Mouse (Mus musculus) layer of hippocampus, postnatal 25 days (tissue): ENCODE measurements around the gene Grm4. TPM values are rescaled to one million over a fixed set of nuclear protein-coding genes. Genes with fewer than 3 reads are reported as not detected.

Source experiments
- DNase-seq, 2 experiments: peaks; one replicate each; pipeline ENCODE4 v3.0.0; 2022; ENCODE audit warnings: mixed read lengths in 2 of 2, low spot score in 1 of 2; ENCODE audit errors: extremely low spot score in 1 of 2
- total RNA-seq, 2 experiments: library from RNA; stranded (reverse); gene quantifications; 2 replicates each; pipeline ENCODE4 v1.2.3; 2021

Gene Grm4
- total RNA-seq, result 10 to 100 TPM; 10.3 to 12.2 TPM

DNA sequence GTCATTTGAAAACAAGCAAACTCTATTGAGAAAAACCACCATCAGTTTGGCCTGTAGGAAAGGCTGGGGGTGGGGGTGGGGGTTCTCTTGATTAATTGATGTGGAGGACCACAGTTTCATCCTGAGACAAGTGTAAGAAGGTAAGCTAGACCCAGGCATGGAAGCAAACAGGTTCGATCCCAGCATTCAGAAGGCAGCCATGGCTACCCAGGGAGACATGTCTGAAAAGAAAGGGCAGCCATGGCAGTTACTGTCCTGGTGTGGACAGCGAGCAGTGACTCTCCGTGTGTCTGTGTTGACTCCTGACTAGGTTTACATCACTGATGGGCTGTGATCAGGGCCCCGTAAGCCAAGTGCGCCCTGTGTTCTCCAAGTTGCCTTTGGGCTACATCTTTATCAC lies at the start of gene Grm4:
Gene Grm4 (minus strand): TSS at position 101 of the 400 bp plus-strand sequence.
- DNase-seq, result no peak

DNA sequence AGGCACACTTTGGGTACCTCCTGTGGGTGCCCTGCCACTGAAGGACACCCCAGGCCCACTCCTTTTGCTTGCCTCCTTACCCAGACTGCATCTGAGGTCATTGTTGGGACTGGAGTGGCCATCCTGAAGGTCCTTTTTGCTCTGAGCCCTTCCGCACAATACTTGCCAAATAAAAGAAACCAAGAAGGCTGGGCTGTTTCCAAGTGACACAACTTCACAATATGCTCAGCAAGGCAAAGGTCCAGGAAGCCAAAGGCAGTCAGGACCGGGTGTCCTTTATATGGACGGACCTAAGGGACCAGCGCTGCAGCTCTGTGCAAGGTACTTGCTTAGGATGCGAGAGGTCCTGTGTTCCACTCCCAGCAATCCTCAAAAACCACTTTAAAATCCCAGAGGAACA lies 47.0 kb upstream of the Grm4 start:
- DNase-seq, result no peak

DNA sequence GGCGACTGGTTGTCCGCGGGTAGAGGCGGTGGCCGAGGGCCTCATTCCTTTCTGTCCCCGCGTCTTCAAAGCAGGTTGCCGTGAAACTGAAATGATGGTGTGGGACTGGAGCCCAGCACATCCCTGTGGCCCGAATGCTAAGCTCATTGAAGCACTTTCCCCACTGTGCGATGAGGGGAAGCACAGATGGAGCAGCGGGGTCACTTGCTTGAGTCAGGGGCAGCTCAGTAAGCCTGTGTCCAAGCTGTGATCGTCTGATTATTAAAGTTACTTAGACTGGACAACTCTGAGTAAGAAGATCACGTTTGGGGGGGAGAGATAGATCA lies 44.7 kb upstream of the Grm4 start:
- no peak for DNase-seq

DNA sequence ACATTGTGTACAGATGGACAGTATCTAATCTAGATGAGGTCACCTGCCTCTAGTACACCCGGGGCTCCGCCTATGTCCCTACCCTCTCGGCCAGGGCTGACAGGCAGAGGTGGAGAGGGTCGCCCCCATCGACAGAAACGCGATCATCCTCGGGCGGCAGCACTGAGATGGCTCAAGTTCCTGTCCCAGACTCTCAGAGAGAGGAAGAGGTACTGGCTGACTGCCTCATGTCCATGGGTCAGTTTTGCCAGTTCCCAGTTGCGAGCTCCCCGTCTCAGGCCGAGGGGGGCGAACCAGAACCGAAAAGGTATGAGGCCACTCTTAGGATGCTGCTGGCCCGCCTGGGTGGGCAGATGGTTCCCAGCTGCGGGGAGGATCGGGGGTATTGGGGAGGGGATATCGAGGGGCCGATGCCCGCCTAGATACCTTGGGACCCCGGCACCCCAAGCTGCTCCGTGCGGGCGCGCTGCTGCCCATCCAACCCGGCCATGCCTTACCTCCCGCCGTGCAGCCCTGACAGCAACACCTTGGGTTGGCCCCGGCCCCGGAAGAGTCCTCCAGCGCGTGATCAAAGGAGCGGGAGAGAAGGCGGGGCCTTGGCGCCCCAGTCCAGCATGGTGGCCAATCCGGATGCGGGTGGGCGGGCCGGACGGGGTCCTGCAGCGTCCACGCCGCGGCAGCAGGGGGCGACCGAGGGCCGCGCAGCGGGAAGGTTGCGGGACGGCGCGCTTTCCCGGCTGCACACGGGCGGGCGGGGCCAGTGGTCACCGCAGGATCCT lies 44.1 kb upstream of the Grm4 start, which contains the start of gene AI413582:
Gene AI413582 (minus strand): TSS at position 594 of the 779 bp plus-strand sequence.
- DNase-seq, result peak; percentile 96 to 99

DNA sequence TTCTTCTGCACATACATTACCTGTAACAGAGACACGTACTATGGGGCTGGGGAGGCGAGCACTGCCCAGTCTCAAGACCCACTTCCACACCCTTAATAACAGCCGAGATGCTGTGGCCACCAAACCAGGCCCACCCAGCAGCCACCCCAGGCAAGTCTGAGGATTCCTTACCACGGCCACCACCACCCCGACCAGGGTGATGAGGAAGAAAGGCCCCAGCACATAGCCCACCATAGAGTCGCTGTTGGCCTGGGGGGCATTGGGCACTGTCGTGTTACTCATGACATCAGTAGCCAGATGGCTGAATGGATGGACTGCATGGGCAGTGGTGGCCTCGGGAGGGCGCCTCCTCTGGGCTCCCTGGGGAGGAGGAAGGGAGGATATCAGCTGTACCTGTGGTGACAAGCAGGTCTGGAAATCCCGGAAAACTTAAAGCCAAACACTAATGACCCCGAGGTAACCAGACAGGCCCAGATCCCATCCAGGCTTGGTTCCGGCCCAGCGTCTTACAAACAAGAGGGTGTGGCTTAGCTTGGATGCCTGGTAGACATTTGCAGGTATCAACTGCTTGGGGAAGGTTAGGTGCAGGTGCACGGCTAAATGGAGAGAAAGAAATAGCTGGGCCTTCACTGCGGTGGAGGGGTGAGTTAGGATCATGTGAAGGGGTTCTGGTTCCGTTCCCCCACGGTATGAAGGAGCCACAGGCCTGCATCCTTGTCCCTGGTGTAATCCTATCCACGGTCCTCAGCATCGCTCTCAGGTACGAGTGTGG lies 43.4 kb upstream of the Grm4 start:
- DNase-seq, result no peak

DNA sequence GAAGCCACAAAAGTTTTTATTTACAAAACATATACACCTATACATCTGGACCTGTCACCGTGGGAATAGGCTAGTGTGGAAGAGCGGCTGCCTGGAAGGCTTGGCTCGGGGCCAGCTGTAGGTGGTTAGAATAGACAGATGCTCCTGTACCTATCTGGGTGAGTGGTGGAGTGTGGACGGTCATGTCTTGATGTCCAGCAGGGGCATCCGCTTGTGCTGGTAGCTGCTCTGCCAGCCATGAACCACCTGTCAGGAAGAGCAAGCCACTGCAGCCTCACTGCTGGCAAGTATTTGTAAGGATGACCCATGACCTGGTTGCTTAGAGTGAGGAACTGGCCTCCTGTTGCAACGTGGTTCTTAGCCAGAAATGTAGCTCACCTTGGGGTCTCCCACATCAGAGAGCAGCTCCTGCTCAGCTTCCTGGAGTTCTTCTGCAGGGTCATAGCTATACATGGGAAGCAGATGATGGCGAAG lies 42.6 kb upstream of the Grm4 start:
- no peak for DNase-seq

DNA sequence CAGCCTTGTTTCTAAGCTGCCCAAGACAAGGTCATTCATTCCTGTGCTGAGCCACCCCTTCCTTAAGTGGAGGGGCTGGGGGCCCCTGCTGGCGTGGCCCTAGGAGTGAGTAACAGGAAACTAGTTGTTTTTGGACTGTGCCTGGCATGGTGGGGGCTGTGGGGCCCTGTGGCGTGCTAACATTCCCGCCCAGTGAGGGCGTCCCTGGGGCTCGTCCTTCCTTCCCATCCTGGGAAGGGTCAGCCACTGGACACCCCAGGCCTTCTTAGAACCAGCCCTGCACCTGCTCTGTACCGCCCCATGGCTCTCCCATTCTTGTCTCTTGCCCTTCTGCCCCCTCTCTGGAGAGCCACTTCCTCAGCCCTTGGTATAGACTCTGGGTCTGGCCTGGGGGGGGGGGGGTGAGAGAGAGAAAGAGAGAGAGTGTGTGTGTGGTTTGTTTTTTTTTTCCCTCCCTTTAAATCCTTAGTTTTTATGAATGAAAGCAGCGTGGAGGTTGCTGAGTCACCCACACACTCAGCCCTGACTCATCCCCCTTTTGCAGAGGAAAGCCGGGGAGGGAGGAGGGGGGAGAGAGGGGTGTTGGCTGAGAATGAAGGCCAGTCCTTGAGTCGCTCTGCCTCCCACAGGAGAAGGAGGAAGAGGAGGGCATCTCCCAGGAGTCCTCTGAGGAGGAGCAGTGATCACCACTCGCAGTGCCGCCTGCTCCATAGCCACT lies 40.8 kb upstream of the Grm4 start:
- no peak for DNase-seq

DNA sequence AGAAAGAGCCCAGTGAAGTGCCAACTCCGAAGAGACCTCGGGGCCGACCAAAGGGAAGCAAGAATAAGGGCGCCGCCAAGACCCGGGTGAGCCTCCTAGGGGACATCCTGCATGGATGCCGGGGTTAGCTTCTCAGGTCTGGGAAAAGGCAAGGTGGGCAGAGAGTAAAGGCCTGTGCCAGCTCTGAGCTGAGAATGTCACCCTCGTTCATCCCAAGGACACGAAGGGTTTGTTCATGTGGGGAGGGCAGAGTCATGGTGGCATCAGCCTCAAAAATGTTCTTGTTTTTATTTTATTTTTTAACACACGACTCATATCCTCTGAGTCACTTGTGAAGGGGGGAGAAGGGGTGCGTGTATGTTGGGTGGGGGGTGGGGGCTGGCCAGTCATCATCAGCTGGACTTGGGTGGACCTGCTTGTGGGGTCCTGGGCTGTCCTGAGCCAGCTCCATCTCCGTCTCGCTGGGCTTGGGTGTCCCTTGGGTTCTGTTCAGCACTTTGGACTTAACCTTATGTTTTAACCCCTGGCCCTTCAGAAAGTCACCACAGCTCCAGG lies 39.8 kb upstream of the Grm4 start:
- DNase-seq, result no peak

DNA sequence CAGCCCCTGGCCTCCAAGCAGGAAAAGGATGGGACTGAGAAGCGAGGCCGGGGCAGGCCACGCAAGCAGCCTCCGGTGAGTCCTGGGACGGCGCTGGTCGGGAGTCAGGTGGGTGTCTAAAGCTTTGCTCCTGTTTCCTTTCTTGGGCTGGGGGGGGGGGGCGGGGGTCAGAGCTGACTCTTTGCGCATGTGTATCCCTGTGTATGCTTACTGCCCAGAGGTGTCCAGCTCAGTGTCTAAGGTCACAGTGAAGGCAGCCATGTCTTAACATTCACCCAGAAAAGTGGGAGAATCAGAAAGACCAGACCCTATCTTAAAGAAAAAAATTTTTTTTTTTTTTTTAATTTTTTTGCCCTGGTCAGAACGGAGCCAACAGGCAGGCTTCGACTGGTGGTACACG lies 38.4 kb upstream of the Grm4 start:
- DNase-seq, result no peak

DNA sequence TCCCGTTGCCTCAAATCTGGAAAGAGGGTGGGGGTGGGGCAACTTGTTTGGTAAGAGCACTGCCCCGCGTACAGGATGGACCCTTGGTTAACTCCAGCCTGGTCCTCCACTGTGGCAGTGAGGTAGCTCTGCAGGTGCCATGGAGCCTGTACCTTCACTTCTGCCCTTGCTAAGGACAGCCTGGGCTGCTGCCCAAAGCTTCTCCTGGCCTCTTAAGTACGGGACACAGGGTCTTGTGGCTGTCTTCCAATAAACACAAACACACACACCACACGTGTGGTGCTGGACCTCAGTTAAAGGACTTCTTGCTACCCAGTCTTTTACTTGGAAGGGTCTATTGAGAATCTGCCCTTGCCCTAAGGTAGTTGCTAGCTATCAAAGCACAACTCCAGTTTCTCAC lies 37.6 kb upstream of the Grm4 start:
- no peak for DNase-seq

DNA sequence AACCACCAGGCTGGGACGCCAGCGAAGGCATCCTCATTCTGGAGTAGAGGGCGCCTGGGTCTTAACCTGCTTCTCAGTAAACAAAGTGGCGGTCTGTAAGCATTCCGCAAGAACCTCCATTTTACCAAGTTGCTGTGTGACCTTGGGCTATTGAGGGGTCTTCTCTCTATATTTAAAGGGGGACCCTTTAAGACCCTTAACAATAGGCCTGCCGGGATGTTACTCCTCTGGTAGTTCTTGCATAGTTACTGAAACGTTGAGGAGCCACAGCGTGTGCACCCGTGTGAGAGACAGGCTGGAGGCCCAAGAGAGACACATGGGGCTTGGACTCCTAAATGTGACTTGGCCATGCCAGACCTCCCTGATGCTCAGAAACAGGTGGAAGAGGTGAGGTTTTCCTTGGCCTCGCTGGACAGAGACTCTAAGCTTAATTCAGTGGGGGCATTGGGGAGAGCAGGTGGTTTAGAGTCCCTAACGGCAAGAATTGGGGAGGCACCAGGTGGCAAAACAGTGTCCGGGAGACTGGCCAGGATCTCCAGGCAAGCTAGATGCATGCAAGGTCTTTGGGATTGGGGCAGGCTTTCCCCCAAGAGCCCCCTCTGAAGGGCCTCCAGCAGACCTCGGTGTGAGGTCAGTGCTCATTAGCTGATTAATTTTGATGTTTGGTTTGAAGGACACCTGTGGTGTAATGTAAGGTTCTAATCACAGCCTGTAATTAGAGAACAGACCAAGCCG lies 36.9 kb upstream of the Grm4 start:
- DNase-seq, result no peak

DNA sequence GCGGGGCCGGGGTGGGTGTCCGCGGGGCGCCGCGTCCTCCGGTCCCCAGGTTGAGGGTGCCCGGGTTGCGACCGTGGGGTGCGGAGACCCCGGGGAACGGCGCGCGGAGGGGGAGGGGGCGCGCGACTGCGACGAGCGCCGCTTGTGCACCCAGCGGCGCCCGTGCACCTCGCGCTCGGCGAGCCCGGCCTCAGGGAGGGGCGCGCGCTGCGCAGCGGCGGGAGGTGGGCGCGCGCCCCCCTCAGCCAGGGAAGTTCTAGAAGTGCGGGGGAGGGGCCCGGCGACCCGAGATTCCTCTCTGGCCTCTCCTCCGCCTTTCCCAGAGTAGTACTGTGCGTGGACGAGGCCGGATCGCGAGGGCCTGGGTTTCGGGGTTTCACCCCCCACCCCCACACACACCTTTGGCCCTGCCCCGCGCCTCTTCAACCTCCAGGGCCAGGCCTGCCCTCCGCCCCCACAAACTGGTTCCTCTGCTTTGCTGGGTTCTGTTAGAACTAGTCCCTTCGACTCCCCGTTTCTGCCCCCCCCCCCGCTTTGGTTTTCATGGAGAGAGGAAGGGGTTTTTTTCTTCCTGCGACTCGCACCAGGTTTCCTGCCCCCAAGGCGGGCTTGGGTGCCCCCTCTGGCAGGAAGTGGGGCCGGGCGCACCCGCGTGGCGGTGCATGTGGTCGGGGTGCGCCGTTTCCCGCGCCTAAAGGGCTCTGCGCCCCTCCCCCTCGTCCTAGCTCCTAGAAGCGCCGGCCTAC lies 36.2 kb upstream of the Grm4 start:
- DNase-seq, result no peak

DNA sequence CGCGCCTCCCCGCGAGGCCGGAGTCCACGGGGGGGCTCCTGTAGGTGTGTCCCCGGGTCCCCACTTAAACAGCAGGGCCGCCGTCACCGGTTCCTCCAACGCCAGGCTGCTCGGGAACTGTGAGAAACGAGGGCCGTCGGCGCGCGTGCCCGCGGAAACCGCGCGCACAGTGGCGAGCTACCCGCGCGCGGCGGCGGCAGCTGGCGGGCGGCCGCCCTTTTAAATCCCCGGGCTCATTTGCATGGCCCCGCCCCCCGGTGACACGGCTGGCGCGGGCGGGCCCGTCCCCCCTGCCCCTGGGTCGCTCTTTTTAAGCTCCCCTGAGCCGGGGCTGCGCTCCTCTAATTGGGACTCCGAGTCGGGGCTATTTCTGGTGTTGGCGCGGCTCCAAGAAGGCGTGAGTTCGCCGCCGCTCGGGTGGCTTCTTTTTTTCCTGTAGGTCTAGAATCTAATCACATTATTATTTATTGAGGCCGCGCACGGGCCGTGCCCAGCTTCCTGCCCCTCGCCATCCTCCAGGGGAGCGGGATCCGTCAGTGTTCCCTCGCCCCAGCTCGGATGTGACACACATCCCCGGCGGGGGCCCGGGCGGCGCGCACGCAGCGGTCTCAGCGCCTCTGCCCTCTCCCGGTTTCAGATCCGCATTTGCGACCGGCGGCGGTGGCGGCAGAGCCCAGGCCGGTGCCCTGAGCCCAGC lies 35.3 kb upstream of the Grm4 start, which contains the start of gene Hmga1:
Gene Hmga1 (plus strand): TSS at position 183 of the 697 bp plus-strand sequence.
- DNase-seq, result peak; percentile 67 to 72

DNA sequence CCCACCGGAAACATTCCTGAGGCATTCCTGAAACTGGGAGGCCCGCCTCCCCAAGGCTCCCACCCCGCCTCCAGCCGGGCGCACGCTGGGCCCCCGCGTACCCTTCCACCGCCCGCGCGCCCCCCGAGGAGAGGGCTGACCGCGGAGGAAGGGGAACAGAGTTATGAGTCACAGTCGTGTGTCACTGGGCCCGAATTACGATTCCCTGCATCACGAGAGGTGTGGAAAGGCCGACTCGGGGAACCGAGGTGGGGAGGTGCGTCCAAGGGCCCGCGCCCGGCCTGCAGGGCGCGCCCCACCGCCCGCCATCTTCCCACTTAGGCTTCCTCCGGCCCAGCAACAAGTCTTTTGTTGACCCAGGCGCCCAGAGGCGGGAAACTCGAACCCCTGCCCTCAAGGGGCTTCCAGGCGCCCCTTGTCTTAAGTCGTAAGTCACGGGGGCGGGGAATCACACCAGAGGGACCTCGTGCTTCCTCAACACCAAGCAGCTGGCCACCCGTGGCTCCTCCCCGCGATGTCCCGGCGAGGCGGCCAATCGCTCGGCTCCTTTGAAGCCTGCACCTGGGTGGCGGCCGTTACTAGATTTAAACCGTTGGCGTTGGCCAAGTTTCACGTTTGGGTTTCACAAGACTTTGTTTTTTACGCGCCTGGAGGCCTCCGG lies 34.4 kb upstream of the Grm4 start:
- DNase-seq, result no peak

DNA sequence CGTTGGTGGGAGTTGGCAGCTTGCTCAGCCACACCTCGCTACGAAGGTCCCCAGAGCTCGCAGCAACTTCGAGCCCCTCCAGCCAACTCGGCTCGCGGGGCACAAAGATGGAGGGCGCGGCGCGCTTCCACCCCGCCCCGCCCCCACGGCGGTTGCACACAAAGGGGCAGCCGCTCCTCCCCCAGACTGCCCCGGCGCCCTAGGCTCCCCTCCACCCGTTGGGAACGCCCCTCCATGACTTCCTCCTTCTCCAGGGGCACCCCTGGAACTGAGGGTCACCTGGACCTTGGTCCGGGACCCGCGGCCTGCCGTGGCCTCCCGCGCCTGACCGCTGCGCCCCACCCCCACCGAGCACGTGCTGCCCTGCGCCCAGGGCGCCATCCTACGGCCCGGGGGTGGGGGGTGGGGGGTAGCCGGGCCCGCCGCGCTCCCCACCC lies 33.9 kb upstream of the Grm4 start:
- no peak for DNase-seq

DNA sequence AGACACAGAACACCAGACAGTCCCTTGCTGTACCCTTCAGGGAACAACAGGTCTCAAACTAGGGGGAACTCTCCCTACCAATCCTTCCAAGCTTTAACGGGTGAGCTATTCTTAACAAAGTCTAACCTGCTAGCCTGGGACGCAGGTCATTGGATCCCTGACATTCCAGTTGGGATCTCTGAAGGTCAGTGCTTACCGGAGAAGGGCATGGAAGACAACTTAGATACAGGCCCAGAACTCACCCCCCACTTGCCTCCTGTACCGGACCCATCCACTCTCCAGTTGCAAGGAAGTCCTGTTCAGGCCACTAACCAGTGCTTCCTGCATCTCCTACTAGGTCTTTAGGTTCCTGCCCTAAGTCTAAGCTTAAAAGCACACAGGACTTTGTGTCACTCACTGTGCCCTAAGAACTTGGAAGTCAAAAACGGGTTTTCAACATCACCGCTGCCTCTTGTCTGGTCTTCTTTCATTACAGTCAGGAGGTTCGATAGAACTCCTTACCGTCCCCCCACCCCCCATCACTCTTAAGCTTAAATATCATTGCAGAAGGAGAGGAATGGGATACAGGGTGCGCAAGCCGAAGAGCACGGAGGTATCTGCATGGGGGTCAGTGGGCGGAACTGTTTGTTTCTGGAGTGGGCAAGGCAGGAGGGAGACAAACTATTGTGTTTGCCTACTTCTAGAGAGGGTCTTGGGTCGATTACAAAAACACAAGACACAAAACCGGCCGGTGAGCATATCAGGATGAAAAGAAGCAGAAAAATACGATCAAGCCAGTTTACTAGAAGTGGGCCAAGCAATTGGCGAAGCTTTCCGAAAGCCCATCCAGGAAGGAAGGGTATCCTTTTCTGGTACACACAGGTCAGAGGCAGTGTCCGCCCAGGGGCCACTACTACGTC lies 33.1 kb upstream of the Grm4 start:
- DNase-seq, result no peak
